Mouse (Mus musculus) kidney, embryonic 15.5 days (tissue): ENCODE measurements around the gene Ddx5. TPM values are rescaled to one million over a fixed set of nuclear protein-coding genes. Genes with fewer than 3 reads are reported as not detected.
A peak's percentile ranks its signal among the peaks of the same experiment; 100 is the strongest.
"Not testable (repeated sequence)": the region's sequence is repeated elsewhere in the genome, so short reads cannot be mapped to it uniquely, and the experiment has no call there.

Experiments
- ATAC-seq: fragments of 200-750 bp; cut with Nextera tagmentation; replicated peaks from 2 replicates; pipeline ENCODE4 v1.8.0; 2017; ENCODE audit warnings: moderate TSS enrichment; ENCODE audit not compliant: low FRiP score
- H3K27ac ChIP-seq: fragments of 300-500 bp; sonication (generic); 2 replicates; pipeline ENCODE4 v1.5.1; 2015; ENCODE audit warnings: mild to moderate bottlenecking, inconsistent platforms
- H3K27me3 ChIP-seq: fragments of 300-500 bp; sonication (generic); 2 replicates; pipeline ENCODE4 v1.6.1; 2015; ENCODE audit warnings: inconsistent platforms
- H3K36me3 ChIP-seq: fragments of 300-500 bp; sonication (generic); 2 replicates; pipeline ENCODE4 v1.6.1; 2015; ENCODE audit warnings: inconsistent platforms
- H3K4me1 ChIP-seq: fragments of 300-500 bp; sonication (generic); 2 replicates; pipeline ENCODE4 v1.6.1; 2015; ENCODE audit warnings: inconsistent platforms
- H3K4me2 ChIP-seq: fragments of 300-500 bp; sonication (generic); 2 replicates; pipeline ENCODE4 v1.6.1; 2015; ENCODE audit warnings: moderate library complexity, mild to moderate bottlenecking, inconsistent platforms
- H3K4me3 ChIP-seq: fragments of 300-500 bp; sonication (generic); replicated peaks from 2 replicates; pipeline ENCODE4 v1.5.1; 2015; ENCODE audit warnings: mild to moderate bottlenecking, inconsistent platforms
- H3K9ac ChIP-seq: fragments of 300-500 bp; sonication (generic); 2 replicates; pipeline ENCODE4 v1.6.1; 2015; ENCODE audit warnings: mild to moderate bottlenecking, inconsistent platforms
- H3K9me3 ChIP-seq: fragments of 300-500 bp; sonication (generic); replicated peaks from 2 replicates; pipeline ENCODE4 v1.6.1; 2016; ENCODE audit warnings: inconsistent platforms
- WGBS: fragments of 180-500 bp; shearing (Covaris S2); methylation state at CpG from one replicate; pipeline ENCODE4 v1.1.7; 2015; ENCODE audit warnings: mixed read lengths; 5-methylcytosine and 5-hydroxymethylcytosine counted together
- polyA plus RNA-seq: library from polyadenylated mRNA; unstranded; fragments of >200 nt; fragmentation: Nextera tagmentation; extraction: Ambion mirVana; gene quantifications from 2 replicates; pipeline ENCODE4 v1.2.1, GENCODE M21; 2015

Gene Ddx5
- polyA plus RNA-seq, 1 experiment from 2014 or later, result 344 TPM

DNA sequence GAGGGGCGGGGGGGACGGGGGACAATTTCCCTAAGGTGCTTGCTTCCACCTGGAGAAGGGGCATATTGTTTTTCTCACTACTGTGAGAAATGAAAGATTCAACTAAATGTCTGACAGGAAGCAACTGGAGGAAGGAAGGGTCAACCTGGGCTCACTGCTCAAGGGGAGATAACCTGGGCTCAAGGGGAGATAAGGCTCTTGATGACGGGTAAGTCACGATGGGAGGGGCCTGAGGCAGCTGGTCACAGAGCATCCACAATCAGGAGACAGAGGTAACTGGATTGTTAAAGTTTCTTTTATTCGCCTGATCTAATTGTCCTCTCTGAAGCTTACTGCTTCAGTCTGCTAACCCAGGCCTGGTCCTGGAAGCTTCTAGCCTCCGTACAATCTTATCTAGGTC, 35.7 kb downstream of the Ddx5 start:
- Histone ChIP-seq H3K27me3 (no peaks in the 10 kb centered on the region), H3K9me3 (no peaks in the 10 kb centered on the region), H3K4me2 (no peak overlapping the region), H3K4me1 (no peaks in the 10 kb centered on the region), H3K9ac (no peak overlapping the region), H3K36me3 (no peaks in the 10 kb centered on the region), H3K27ac (no peak overlapping the region), H3K4me3 (no peak overlapping the region)
- 89% methylated on average over 6 of the region's 6 CpGs for WGBS
- ATAC-seq, result no peak

- ATAC-seq, result no peak
- H3K4me1 ChIP-seq, result no peaks in the 10 kb centered on the region
- no peak overlapping the region for H3K4me3 ChIP-seq
- H3K36me3 ChIP-seq, result no peaks in the 10 kb centered on the region
- H3K9me3 ChIP-seq, result no peaks in the 10 kb centered on the region
- WGBS, result 73% methylated on average over 7 of the region's 7 CpGs
- no peak overlapping the region for H3K27ac ChIP-seq
- no peak overlapping the region for H3K9ac ChIP-seq
- no peaks in the 10 kb centered on the region for H3K27me3 ChIP-seq
- H3K4me2 ChIP-seq, result no peak overlapping the region
These were observed 36.9 kb downstream of the Ddx5 start for GRCm38 (mm10) chr11:106752103-106752502.

GRCm38 (mm10) chr11:106751039-106752018, 37.7 kb downstream of the Ddx5 start, which contains the start of gene Milr1:
Gene Milr1 (plus strand): TSS chr11:106751226.
- Histone ChIP-seq H3K9me3 (no peaks in the 10 kb centered on the region), H3K27me3 (no peaks in the 10 kb centered on the region), H3K36me3 (no peaks in the 10 kb centered on the region), H3K9ac (no peak within 1 kb of the TSS), H3K4me1 (no peaks in the 10 kb centered on the region), H3K4me2 (no peak within 1 kb of the TSS), H3K4me3 (no peak within 1 kb of the TSS), H3K27ac (no peak within 1 kb of the TSS)
- 83% methylated on average over 17 of the region's 17 CpGs for WGBS
- ATAC-seq, result no peak

- no peaks in the 10 kb centered on the region for H3K9me3 ChIP-seq
- no peaks in the 10 kb centered on the region for H3K27me3 ChIP-seq
- H3K27ac ChIP-seq, result no peak within 1 kb of the TSS
- H3K9ac ChIP-seq, result no peak within 1 kb of the TSS
- H3K36me3 ChIP-seq, result no peaks in the 10 kb centered on the region
- 76% methylated on average over 13 of the region's 13 CpGs for WGBS
- ATAC-seq, result no peak
- H3K4me2 ChIP-seq, result no peak within 1 kb of the TSS
- no peak within 1 kb of the TSS for H3K4me3 ChIP-seq
- H3K4me1 ChIP-seq, result no peaks in the 10 kb centered on the region
These were observed 38.7 kb downstream of the Ddx5 start, which contains the start of gene Pecam1 for GRCm38 (mm10) chr11:106750121-106750751. Gene Pecam1 (minus strand): TSS chr11:106750628.

DNA sequence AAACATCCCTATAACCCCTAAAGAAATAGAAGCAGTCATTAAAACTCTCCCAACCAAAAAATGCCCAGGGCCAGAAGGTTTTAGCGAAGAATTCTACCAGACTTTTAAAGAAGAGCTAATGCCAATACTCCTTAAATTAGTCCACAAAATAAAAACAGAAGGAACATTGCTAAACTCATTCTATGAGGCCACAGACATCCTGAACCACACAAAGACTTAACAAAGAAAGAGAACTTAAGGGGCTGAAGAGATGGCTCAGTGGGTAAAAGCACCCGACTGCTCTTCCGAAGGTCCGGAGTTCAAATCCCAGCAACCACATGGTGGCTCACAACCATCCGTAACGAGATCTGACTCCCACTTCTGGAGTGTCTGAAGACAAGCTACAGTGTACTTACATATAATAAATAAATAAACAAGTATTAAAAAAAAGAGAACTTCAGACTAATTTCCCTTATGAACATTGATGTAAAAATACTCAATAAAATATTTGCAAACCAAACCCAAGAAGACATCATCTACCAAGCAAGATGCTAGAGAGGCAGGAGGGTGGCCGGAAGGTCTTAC, 39.3 kb downstream of the Ddx5 start:
- not testable (repeated sequence) for ATAC-seq, H3K4me3 ChIP-seq, H3K27me3 ChIP-seq

GRCm38 (mm10) chr11:106744949-106745348, 44.0 kb downstream of the Ddx5 start:
- H3K9me3 ChIP-seq, result no peaks in the 10 kb centered on the region
- WGBS, result 89% methylated on average over 5 of the region's 5 CpGs
- H3K4me3 ChIP-seq, result no peak overlapping the region
- ATAC-seq, result no peak
- H3K27ac ChIP-seq, result no peak overlapping the region
- no peaks in the 10 kb centered on the region for H3K27me3 ChIP-seq
- H3K4me2 ChIP-seq, result no peak overlapping the region
- H3K4me1 ChIP-seq, result no peaks in the 10 kb centered on the region
- H3K36me3 ChIP-seq, result no peaks in the 10 kb centered on the region
- no peak overlapping the region for H3K9ac ChIP-seq

More for the DNA sequence above, 39.3 kb downstream of the Ddx5 start:
- not testable (repeated sequence) for H3K4me1 ChIP-seq, H3K9me3 ChIP-seq, H3K27ac ChIP-seq, H3K36me3 ChIP-seq, H3K9ac ChIP-seq, H3K4me2 ChIP-seq
- WGBS, result 94% methylated on average over 7 of the region's 7 CpGs

- H3K9me3 ChIP-seq, result no peaks in the 10 kb centered on the region
- H3K27me3 ChIP-seq, result no peaks in the 10 kb centered on the region
- peaks cover 2% of the 10 kb centered on the region; the same call in 1 of the 2 replicates for H3K4me1 ChIP-seq
- no peak for ATAC-seq
- no peak overlapping the region for H3K27ac ChIP-seq
- 48% methylated on average over 6 of the region's 6 CpGs for WGBS
- H3K9ac ChIP-seq, result no peak overlapping the region
- no peaks in the 10 kb centered on the region for H3K36me3 ChIP-seq
- no peak overlapping the region for H3K4me2 ChIP-seq
- H3K4me3 ChIP-seq, result no peak overlapping the region
These were observed 46.6 kb downstream of the Ddx5 start for GRCm38 (mm10) chr11:106742388-106742841.

DNA sequence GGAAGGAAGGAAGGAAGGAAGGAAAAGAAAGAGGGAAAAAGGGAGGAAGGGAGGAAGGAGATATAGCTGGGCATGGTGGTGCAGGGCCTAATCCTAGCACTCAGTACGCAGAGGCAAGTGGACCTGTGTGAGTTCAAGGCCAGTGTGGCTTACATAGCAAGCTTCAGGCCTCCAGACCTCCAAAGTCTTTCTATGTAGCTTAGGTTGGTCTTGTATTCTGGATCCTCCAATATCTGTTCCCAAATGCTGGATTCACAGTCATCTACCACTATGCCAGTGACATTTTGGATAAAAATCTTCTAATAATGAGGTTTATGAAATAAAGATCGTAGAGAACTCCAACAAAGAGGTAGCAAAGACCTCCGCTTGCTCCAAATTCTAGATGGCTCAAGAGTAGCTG, 47.2 kb downstream of the Ddx5 start:
- Histone ChIP-seq H3K27me3 (no peaks in the 10 kb centered on the region), H3K4me1 (peaks cover 6% of the 10 kb centered on the region; the same call in 1 of the 2 replicates), H3K27ac (no peak overlapping the region), H3K36me3 (no peaks in the 10 kb centered on the region), H3K9ac (no peak overlapping the region), H3K9me3 (no peaks in the 10 kb centered on the region), H3K4me2 (no peak overlapping the region), H3K4me3 (no peak overlapping the region)
- WGBS, result 93% methylated on average over 3 of the region's 3 CpGs
- ATAC-seq, result no peak

DNA sequence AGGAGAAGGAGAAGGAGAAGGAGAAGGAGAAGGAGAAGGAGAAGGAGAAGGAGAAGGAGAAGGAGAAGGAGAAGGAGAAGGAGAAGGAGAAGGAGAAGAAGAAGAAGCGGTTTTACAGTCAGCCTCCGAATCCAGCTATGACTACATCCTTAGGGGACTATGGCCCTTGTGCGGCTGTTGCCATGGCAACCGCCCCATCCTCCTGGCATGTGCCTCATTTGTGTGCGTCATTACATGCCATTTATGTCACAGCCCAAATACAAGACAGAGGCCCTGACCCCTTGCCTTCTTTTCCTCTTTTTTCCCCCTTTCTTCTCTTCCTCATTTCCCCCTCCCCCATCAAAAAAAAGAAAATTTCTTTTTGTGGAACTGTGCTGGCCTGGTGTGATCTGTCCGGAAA, 47.8 kb downstream of the Ddx5 start:
- H3K4me1 ChIP-seq, result peaks cover 12% of the 10 kb centered on the region; the same call in 1 of the 2 replicates
- H3K36me3 ChIP-seq, result no peaks in the 10 kb centered on the region
- 83% methylated on average over 6 of the region's 6 CpGs for WGBS
- no peaks in the 10 kb centered on the region for H3K27me3 ChIP-seq
- no peaks in the 10 kb centered on the region for H3K9me3 ChIP-seq
- H3K9ac ChIP-seq, result no peak overlapping the region
- no peak for ATAC-seq
- H3K4me3 ChIP-seq, result no peak overlapping the region
- H3K4me2 ChIP-seq, result no peak overlapping the region
- H3K27ac ChIP-seq, result no peak overlapping the region

- H3K4me3 ChIP-seq, ATAC-seq, H3K27ac ChIP-seq, H3K36me3 ChIP-seq, H3K9ac ChIP-seq, H3K9me3 ChIP-seq, H3K27me3 ChIP-seq, H3K4me2 ChIP-seq: not testable (repeated sequence)
- H3K4me1 ChIP-seq, result peaks cover 13% of the 10 kb centered on the region; the same call in 1 of the 2 replicates
- WGBS, result 96% methylated on average over 7 of the region's 8 CpGs
These were observed 48.3 kb downstream of the Ddx5 start for GRCm38 (mm10) chr11:106740724-106741123.

DNA sequence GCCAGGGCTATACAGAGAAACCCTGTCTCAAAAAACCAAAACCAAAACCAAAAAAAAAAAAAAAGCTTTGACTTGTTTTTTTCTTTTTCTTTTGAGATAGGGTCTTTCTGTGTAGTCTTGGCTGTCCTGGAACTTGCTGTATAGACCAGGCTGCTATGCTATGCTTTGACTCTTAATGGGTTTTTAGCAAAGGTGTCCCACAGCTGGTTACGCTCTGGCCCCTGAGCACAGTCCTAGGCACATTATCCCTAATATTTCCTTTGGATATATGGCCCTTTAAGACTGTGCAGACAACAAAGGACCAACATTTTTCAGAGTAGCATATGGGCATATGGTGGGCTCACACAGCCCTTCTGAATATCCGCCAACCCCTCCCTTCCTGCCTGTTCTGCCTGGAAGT, 49.9 kb downstream of the Ddx5 start:
- Histone ChIP-seq H3K9me3 (no peaks in the 10 kb centered on the region), H3K27me3 (no peaks in the 10 kb centered on the region), H3K4me2 (no peak overlapping the region), H3K36me3 (no peaks in the 10 kb centered on the region), H3K4me3 (no peak overlapping the region), H3K9ac (no peak overlapping the region), H3K4me1 (peaks cover 13% of the 10 kb centered on the region; the same call in 1 of the 2 replicates), H3K27ac (no peak overlapping the region)
- 91% methylated on average over 2 of the region's 2 CpGs for WGBS
- no peak for ATAC-seq

DNA sequence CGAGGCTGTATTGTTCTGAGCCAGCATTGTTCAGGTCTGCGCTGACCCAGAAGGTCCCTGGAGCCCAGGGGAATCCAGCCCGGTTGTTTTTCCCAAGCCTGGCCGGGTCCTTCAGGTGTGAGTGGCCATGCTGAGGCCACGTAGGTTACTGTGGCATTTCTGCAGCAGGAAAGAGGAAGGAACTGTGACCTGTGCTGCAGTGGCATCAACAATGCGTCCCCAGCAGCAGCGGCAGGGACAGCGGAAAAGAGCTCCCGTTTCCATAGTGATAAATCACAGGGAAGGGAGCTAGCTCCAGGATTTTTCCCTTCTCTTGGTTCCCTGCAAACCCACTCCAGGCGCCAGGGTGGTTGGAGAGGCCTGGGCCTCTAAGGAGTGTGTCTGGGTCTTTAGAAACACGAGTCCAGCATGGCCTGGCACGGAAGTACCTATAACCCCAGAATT, 51.8 kb downstream of the Ddx5 start:
- WGBS, result 23% methylated on average over 12 of the region's 12 CpGs
- Histone ChIP-seq H3K27ac (peak overlapping the region; percentile 75), H3K36me3 (no peaks in the 10 kb centered on the region), H3K9ac (0 out of 2 replicates have a peak overlapping the region, but pooled peaks have one; percentile 10), H3K27me3 (no peaks in the 10 kb centered on the region), H3K4me2 (no peak overlapping the region), H3K9me3 (no peaks in the 10 kb centered on the region), H3K4me1 (peaks cover 13% of the 10 kb centered on the region; the same call in 1 of the 2 replicates), H3K4me3 (no peak overlapping the region)
- peak; percentile 49; the same call in 1 of the 2 replicates for ATAC-seq
